Mouse (Mus musculus): Measurements from ENCODE around the gene Maml3.

DNA sequence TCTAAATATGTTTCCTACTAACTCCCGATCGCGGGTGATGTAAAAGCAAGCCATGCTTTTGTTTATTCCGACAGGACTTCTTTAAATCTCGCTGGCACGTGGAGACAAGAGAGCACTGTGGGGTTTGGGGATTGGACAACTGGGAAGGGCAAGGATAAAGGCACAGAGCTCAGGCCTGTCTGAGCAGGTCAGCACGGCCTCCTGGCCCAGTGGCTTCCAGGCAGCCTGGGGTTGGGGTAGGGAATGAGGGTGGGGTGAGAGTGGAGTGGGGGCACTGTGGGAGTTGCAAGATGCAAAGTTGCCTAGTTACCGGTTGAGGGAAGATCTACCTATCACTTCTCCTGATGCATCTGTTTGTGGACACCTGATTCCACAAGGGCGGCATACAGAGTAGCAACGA, 250.7 kb downstream of the Maml3 start:
- TF ChIP-seq CTCF (IDR thresholded peaks at IDR 0.05), result no peak
- no peak for TF ChIP-seq EP300 (IDR thresholded peaks at IDR 0.05)

Measured in lung, postnatal 0 days (tissue).